Mouse (Mus musculus): ENCODE results near the gene Rsph1. TPM values are rescaled to one million over a fixed set of nuclear protein-coding genes. Genes with fewer than 3 reads are reported as not detected.

Gene Rsph1
- polyA plus RNA-seq, 1 experiment = 11.7 TPM

- WGBS = 34% methylated on average over 5 of the region's 5 CpGs
- no peak overlapping the region for H3K4me3 ChIP-seq (replicated peaks; ENCODE audit: extremely low read depth, low read depth, low read length)
- TF ChIP-seq CTCF (IDR thresholded peaks at IDR 0.05; ENCODE audit: insufficient read depth, low read length) (no peak), POLR2A (IDR thresholded peaks at IDR 0.05; ENCODE audit: borderline replicate concordance, extremely low read depth, low read depth, low read length) (no peak)
- peaks cover 7% of the 10 kb centered on the region for H3K4me1 ChIP-seq (ENCODE audit: control insufficient read depth, insufficient read depth, low read length)
- DNase-seq = no peak
Observed at GRCm38 (mm10) chr17:31305776-31306120, 28.6 kb upstream of the Rsph1 start.

DNA sequence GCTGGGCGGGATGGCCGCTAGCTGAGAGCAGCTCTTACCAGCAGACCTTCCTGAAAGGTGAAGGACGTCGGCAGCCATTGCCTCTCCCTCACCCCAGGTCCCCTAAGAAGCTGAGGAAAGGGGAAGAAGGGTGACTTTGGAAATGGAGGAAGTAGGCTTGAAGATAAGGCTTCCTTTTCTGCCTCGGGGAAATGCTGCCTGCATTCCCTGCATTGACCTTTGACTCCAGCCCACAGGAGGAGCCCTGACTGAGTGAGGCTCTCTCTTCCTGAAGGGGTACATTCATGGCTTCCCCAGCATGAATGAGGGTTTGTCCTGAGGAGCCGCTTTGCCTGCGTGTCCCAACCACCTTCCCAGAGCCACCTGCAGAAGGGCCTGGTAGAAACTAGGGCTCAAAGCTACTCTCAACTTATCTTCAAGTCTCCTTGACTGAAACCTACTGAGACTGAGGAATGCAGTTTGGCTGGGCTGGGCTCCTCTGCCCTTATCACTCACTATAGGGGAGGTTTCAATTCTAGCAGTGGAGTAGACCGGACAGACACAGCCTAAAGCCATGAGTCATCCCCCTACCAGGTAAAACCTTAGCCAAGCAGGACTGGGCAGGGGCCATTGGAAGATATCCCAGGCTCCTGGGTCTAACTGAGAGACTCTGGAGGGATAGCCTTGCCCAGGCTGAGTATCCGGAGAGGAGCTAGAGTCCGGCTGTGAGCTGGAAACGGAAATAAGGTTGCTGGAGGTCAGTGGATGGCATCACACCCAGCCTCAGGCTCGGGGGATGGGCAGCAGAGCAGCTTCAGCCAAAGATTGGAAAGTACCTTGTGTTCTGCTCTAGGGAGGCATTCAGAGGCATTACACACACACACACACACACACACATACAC is 28.0 kb upstream of the Rsph1 start:
- 35% methylated on average over 12 of the region's 12 CpGs for WGBS
- peak; percentile 71 for DNase-seq
- H3K4me3 ChIP-seq (replicated peaks; ENCODE audit: extremely low read depth, low read depth, low read length) = no peak overlapping the region

GRCm38 (mm10) chr17:31303401-31303800 is 26.2 kb upstream of the Rsph1 start:
- no peak overlapping the region for H3K4me3 ChIP-seq (replicated peaks; ENCODE audit: extremely low read depth, low read depth, low read length)
- peaks cover 7% of the 10 kb centered on the region for H3K4me1 ChIP-seq (ENCODE audit: control insufficient read depth, insufficient read depth, low read length)
- 93% methylated on average over 4 of the region's 4 CpGs for WGBS
- TF ChIP-seq CTCF (IDR thresholded peaks at IDR 0.05; ENCODE audit: insufficient read depth, low read length) = no peak
- no peak for TF ChIP-seq POLR2A (IDR thresholded peaks at IDR 0.05; ENCODE audit: borderline replicate concordance, extremely low read depth, low read depth, low read length)
- no peak for DNase-seq

More for the DNA sequence above, 28.0 kb upstream of the Rsph1 start:
- peaks cover 7% of the 10 kb centered on the region for H3K4me1 ChIP-seq (ENCODE audit: control insufficient read depth, insufficient read depth, low read length)
- TF ChIP-seq CTCF (IDR thresholded peaks at IDR 0.05; ENCODE audit: insufficient read depth, low read length) (no peak), POLR2A (IDR thresholded peaks at IDR 0.05; ENCODE audit: borderline replicate concordance, extremely low read depth, low read depth, low read length) (no peak)

GRCm38 (mm10) chr17:31300736-31301135 is 23.6 kb upstream of the Rsph1 start:
- 49% methylated on average over 3 of the region's 3 CpGs for WGBS
- Histone ChIP-seq H3K4me1 (ENCODE audit: control insufficient read depth, insufficient read depth, low read length) (peaks cover 15% of the 10 kb centered on the region), H3K4me3 (replicated peaks; ENCODE audit: extremely low read depth, low read depth, low read length) (no peak overlapping the region)
- TF ChIP-seq POLR2A (IDR thresholded peaks at IDR 0.05; ENCODE audit: borderline replicate concordance, extremely low read depth, low read depth, low read length) = no peak
- TF ChIP-seq CTCF (IDR thresholded peaks at IDR 0.05; ENCODE audit: insufficient read depth, low read length) = no peak
- DNase-seq = no peak

DNA sequence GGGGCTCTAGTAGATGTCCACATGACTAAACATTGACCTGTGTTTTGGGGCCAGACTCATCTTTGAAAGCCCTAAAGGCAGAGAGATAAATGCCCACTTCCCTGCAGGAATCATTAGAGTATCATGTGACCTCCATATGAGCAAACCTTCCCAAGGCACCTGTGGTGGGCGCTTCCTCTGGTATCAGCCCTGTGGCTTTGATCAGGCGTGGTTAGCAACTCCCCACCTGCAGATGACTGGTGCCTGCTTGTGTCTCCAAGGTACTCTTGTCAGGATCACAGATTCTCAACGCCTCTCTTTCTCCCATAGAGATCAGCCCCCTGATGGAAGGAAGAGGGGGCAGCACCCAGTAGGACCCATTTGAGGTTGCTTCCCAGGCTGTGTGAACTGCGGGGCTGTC is 22.8 kb upstream of the Rsph1 start:
- TF ChIP-seq CTCF (IDR thresholded peaks at IDR 0.05; ENCODE audit: insufficient read depth, low read length) (no peak), POLR2A (IDR thresholded peaks at IDR 0.05; ENCODE audit: borderline replicate concordance, extremely low read depth, low read depth, low read length) (no peak)
- 90% methylated on average over 4 of the region's 4 CpGs for WGBS
- Histone ChIP-seq H3K4me3 (replicated peaks; ENCODE audit: extremely low read depth, low read depth, low read length) (no peak overlapping the region), H3K4me1 (ENCODE audit: control insufficient read depth, insufficient read depth, low read length) (peaks cover 14% of the 10 kb centered on the region)
- DNase-seq = no peak

- WGBS = 87% methylated on average over 6 of the region's 6 CpGs
- Histone ChIP-seq H3K4me3 (replicated peaks; ENCODE audit: extremely low read depth, low read depth, low read length) (no peak overlapping the region), H3K4me1 (ENCODE audit: control insufficient read depth, insufficient read depth, low read length) (peaks cover 10% of the 10 kb centered on the region)
- TF ChIP-seq POLR2A (IDR thresholded peaks at IDR 0.05; ENCODE audit: borderline replicate concordance, extremely low read depth, low read depth, low read length) = no peak
- TF ChIP-seq CTCF (IDR thresholded peaks at IDR 0.05; ENCODE audit: insufficient read depth, low read length) = no peak
- no peak for DNase-seq
Observed at GRCm38 (mm10) chr17:31298419-31299209, 21.4 kb upstream of the Rsph1 start.

- TF ChIP-seq POLR2A (IDR thresholded peaks at IDR 0.05; ENCODE audit: borderline replicate concordance, extremely low read depth, low read depth, low read length) = 0 out of 2 replicates have a peak, but pooled peaks have one; percentile 25
- peak; percentile 21; the same call in 1 of the 2 replicates for TF ChIP-seq CTCF (IDR thresholded peaks at IDR 0.05; ENCODE audit: insufficient read depth, low read length)
- 3% methylated on average over 7 of the region's 7 CpGs for WGBS
- DNase-seq = peak; percentile 78
- Histone ChIP-seq H3K4me1 (ENCODE audit: control insufficient read depth, insufficient read depth, low read length) (peaks cover 10% of the 10 kb centered on the region), H3K4me3 (replicated peaks; ENCODE audit: extremely low read depth, low read depth, low read length) (peak overlapping the region; percentile 50)
Observed at GRCm38 (mm10) chr17:31297521-31297939, 20.3 kb upstream of the Rsph1 start.

- 1% methylated on average over 68 of the region's 68 CpGs for WGBS
Observed at GRCm38 (mm10) chr17:31295892-31296781, 19.0 kb upstream of the Rsph1 start.

More at GRCm38 (mm10) chr17:31295892-31296781, 19.0 kb upstream of the Rsph1 start:
- Histone ChIP-seq H3K4me3 (replicated peaks; ENCODE audit: extremely low read depth, low read depth, low read length) (peak overlapping the region; percentile 67), H3K4me1 (ENCODE audit: control insufficient read depth, insufficient read depth, low read length) (peaks cover 10% of the 10 kb centered on the region)
- no peak for TF ChIP-seq CTCF (IDR thresholded peaks at IDR 0.05; ENCODE audit: insufficient read depth, low read length)
- TF ChIP-seq POLR2A (IDR thresholded peaks at IDR 0.05; ENCODE audit: borderline replicate concordance, extremely low read depth, low read depth, low read length) = 0 out of 2 replicates have a peak, but pooled peaks have one; percentile 14
- DNase-seq = peak; percentile 91
